Mouse (Mus musculus): Measurements from ENCODE around the gene Zfp820. TPM values are rescaled to one million over a fixed set of nuclear protein-coding genes. Genes with fewer than 3 reads are reported as not detected.
"Not testable (repeated sequence)": the region's sequence is repeated elsewhere in the genome, so short reads cannot be mapped to it uniquely, and the experiment has no call there.

Gene Zfp820
- total RNA-seq (2021): under 1 TPM; 0.66 TPM

- peak; percentile 27 to 52 for DNase-seq (ENCODE audit: low spot score in 2 of 2)
- intact Hi-C loops (cut with DNase I): no loop called here
Observed at GRCm38 (mm10) chr17:21845545-21846321, at the start of gene Zfp820. Gene Zfp820 (minus strand): TSS chr17:21845772.

DNA sequence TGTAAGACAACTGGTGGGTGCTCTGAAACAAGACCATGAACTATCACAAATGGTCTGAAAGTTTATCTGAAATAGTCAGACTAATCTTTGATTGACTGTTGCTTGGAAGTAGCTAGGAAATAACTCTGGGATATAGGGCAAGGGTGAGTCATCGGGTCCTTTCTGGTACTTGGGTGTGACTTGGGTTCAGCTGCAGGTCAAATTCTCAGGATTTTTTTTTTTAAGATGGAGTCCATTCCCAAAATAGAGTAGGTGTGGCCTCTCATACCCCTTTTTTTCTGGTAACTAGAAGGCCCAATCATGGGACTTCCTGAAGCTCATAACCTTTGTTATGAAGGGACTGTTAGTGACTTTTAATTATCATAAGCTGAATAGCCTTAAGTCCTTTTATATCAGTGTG, 25.7 kb upstream of the Zfp820 start:
- intact Hi-C loops (cut with DNase I): no loop called here

DNA sequence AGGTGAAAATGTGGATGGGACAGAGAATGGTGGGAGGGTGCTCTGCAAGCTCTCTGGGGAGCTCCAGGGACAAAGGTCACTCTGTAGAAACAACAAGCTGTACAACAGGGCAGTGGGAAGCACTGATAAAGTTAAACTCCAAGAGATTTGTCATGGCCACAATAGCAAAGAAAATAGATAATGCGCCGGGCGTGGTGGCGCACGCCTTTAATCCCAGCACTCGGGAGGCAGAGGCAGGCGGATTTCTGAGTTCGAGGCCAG, 680 bp upstream of the Zfp820 start:
- intact Hi-C loops (cut with DNase I); DNase-seq (ENCODE audit: low spot score in 2 of 2): not testable (repeated sequence)

More for the DNA sequence above, 25.7 kb upstream of the Zfp820 start:
- no peak for DNase-seq (ENCODE audit: low spot score in 2 of 2)

DNA sequence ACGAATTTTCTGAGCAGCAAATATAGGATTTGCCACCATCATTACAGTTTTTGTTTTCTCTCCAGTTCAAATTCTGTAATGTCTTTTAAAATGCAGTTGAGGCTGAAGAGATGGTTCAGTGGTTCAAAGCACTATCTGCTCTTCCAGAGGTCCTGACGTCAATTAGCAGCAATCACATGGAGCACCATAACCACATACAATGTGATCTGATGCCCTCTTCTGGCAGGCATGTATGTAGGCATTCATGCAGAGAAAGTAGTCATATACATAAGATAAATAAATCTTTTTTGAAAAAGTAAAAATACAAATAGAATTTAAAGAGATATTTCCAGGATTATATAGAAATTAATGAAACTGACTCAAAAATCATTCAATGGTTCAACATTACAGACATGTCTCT, 7.1 kb downstream of the Zfp820 start:
- intact Hi-C loops (cut with DNase I): no loop called here
- DNase-seq (ENCODE audit: low spot score in 2 of 2): no peak

GRCm38 (mm10) chr17:21801373-21801772, 44.2 kb downstream of the Zfp820 start:
- intact Hi-C loops (cut with DNase I); DNase-seq (ENCODE audit: low spot score in 2 of 2): not testable (repeated sequence)

GRCm38 (mm10) chr17:21792256-21792655, 53.3 kb downstream of the Zfp820 start:
- no peak for DNase-seq (ENCODE audit: low spot score in 2 of 2)
- intact Hi-C loops (cut with DNase I): no loop called here

DNA sequence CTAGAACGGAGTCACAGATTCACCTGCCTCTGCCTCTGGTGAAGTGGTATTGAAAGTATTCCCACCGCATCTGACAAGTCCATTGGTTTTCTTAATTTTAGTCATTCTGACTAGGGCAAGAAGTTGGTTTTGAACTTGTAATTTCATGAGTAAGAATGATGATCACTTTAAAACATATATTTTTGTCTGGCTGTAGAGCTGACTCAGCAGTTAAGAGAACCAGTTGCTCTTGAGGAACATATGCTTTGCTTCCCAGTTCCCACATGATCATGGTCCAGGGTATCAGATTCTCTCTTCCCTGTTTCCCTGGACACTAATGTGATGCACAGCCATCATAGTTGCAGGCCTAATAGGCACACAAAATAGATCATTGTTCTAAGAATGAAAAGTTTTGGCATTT, 75.2 kb downstream of the Zfp820 start:
- no peak for DNase-seq (ENCODE audit: low spot score in 2 of 2)
- intact Hi-C loops (cut with DNase I): no loop called here

Other genes with a start within 250 kb of the Zfp820 start
- gene Zfp983, start 195.1 kb downstream of the Zfp820 start, total RNA-seq (2021): 10 to 100 TPM; 10.9 to 13.8 TPM
- 1 to 10 TPM; 5.2 to 5.4 TPM for gene Gm10226, start 153.9 kb downstream of the Zfp820 start, total RNA-seq (2021)
- gene Zfp760, start 138.0 kb downstream of the Zfp820 start, total RNA-seq (2021): 1 to 10 TPM; 8.1 to 8.7 TPM
- gene Zfp229, start 115.0 kb downstream of the Zfp820 start, total RNA-seq (2021): 1 to 10 TPM; 3.6 to 5.0 TPM
- gene Zfp995, start 64.2 kb upstream of the Zfp820 start, total RNA-seq (2021): 1 to 10 TPM; 4.6 to 5.2 TPM
- gene Zfp942, start 116.7 kb upstream of the Zfp820 start, total RNA-seq (2021): 10 to 100 TPM; 14.1 to 16.1 TPM
- 10 to 100 TPM; 20.5 to 20.9 TPM for gene Zfp943, start 116.8 kb upstream of the Zfp820 start, total RNA-seq (2021)

Data from left cerebral cortex, postnatal 25 days (tissue).